Mouse (Mus musculus): ENCODE measurements around the gene Mctp1. TPM values are rescaled to one million over a fixed set of nuclear protein-coding genes. Genes with fewer than 3 reads are reported as not detected.
A peak's percentile ranks its signal among the peaks of the same experiment; 100 is the strongest.
"Not testable (repeated sequence)": the region's sequence is repeated elsewhere in the genome, so short reads cannot be mapped to it uniquely, and the experiment has no call there.

Mctp1 gene
- polyA plus RNA-seq, 1 experiment: 0.44 TPM

DNA sequence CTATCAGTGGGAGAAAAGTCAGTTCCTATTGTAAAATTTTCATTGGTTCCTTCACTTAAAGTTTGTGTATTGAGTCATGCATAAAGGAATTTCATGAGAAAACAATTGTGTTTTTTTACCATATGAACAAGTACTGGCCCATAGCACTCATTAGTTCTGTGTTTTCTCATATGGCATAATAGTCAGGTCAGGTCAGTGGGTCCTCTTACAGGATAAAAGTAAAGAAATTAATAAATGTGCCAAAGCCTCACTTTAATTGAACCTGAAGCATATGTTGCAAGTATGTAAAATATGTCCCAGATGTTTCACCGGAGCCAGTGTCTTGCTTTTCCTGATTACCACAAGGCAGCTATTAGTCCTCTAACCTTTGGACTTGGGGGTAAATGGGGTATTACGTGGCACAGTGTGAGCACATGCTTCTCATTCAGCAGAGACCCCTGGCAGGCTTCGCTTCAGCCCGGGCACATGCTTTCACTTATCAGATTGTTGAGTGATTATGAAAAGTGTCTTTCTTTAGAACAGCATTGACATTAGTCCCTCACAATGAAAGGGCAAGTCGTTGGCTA lies 543.6 kb downstream of the Mctp1 start:
- no peak overlapping the region for H3K27ac ChIP-seq (ENCODE audit: control insufficient read depth, insufficient read depth, low read depth, low read length)
- TF ChIP-seq POLR2A (IDR thresholded peaks at IDR 0.05; ENCODE audit: control insufficient read depth, low read depth, low read length) (no peak), CTCF (IDR thresholded peaks at IDR 0.05; ENCODE audit: control insufficient read depth, insufficient read depth, insufficient replicate concordance, low read depth, low read length) (no peak)
- no peaks in the 10 kb centered on the region for H3K27me3 ChIP-seq (ENCODE audit: control insufficient read depth, insufficient read depth, low read length)
- H3K4me3 ChIP-seq (ENCODE audit: control insufficient read depth, low read depth, low read length): no peak overlapping the region
- H3K4me1 ChIP-seq (ENCODE audit: control insufficient read depth, insufficient read depth, low read length): no peaks in the 10 kb centered on the region
- H3K36me3 ChIP-seq (ENCODE audit: control insufficient read depth, insufficient read depth, low read length): no peaks in the 10 kb centered on the region

DNA sequence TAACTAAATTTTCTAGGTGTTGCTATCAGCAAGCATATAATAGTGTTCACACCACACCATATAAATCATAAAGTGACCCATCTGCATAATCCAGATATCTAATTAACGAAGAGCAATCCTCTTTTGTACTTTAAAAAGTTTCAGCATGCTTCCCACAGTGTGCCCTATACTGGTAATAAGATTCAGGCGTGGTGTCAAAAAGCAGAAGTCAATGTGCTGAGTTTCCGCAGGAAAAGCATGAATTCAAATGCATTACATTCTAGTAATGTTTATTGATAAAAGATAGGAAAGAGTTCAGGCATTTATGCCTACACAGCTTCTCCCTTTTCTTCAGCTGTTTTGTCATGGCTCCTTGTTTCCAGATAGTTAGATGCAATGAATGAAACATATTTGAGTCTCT lies 544.8 kb downstream of the Mctp1 start:
- no peaks in the 10 kb centered on the region for H3K36me3 ChIP-seq (ENCODE audit: control insufficient read depth, insufficient read depth, low read length)
- H3K27ac ChIP-seq (ENCODE audit: control insufficient read depth, insufficient read depth, low read depth, low read length): no peak overlapping the region
- no peaks in the 10 kb centered on the region for H3K4me1 ChIP-seq (ENCODE audit: control insufficient read depth, insufficient read depth, low read length)
- H3K27me3 ChIP-seq (ENCODE audit: control insufficient read depth, insufficient read depth, low read length): no peaks in the 10 kb centered on the region
- H3K4me3 ChIP-seq (ENCODE audit: control insufficient read depth, low read depth, low read length): no peak overlapping the region
- no peak for TF ChIP-seq POLR2A (IDR thresholded peaks at IDR 0.05; ENCODE audit: control insufficient read depth, low read depth, low read length)
- TF ChIP-seq CTCF (IDR thresholded peaks at IDR 0.05; ENCODE audit: control insufficient read depth, insufficient read depth, insufficient replicate concordance, low read depth, low read length): no peak

DNA sequence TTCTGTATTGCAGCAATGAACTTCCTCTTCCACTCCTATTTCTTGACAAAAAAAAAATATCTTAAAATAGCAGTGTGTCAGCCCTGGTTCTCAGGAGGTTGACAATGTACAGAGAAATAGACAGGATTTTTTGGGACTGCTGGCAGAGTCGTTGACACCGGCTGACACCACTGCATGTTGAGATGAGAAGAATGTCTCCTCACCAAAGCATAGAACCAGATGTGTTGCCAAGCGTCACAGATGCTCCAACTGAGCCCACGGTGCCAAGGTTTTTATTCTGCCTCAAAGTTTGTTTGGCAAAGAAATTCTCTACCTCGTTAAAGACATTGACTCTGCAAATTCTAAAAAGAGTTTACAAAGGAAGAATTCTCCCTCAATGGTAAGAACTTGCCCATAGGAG lies 548.6 kb downstream of the Mctp1 start:
- no peaks in the 10 kb centered on the region for H3K4me1 ChIP-seq (ENCODE audit: control insufficient read depth, insufficient read depth, low read length)
- TF ChIP-seq POLR2A (IDR thresholded peaks at IDR 0.05; ENCODE audit: control insufficient read depth, low read depth, low read length) (no peak), CTCF (IDR thresholded peaks at IDR 0.05; ENCODE audit: control insufficient read depth, insufficient read depth, insufficient replicate concordance, low read depth, low read length) (no peak)
- no peaks in the 10 kb centered on the region for H3K27me3 ChIP-seq (ENCODE audit: control insufficient read depth, insufficient read depth, low read length)
- H3K4me3 ChIP-seq (ENCODE audit: control insufficient read depth, low read depth, low read length): peak overlapping the region; percentile 40
- no peaks in the 10 kb centered on the region for H3K36me3 ChIP-seq (ENCODE audit: control insufficient read depth, insufficient read depth, low read length)
- no peak overlapping the region for H3K27ac ChIP-seq (ENCODE audit: control insufficient read depth, insufficient read depth, low read depth, low read length)

DNA sequence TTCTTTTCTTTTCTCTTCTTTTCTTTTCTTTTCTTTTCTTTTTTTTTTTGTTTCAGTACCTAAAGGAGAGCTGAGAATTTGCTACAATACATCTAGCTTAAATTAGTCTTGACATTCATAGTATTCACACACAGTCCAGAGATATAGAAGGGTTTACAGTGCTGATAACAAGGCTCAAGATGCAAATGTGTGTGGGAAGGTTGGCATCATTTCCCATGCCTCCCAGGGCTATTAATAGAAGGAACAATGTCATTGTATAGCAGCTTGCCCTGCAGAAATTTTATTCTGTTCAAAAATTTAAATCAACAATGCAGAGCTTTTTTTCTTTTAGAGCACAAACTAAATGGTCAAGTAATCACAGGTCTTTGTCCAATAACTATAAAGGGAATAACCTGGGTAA lies 564.9 kb downstream of the Mctp1 start:
- TF ChIP-seq POLR2A (IDR thresholded peaks at IDR 0.05; ENCODE audit: control insufficient read depth, low read depth, low read length): no peak
- TF ChIP-seq CTCF (IDR thresholded peaks at IDR 0.05; ENCODE audit: control insufficient read depth, insufficient read depth, insufficient replicate concordance, low read depth, low read length): no peak
- H3K27me3 ChIP-seq (ENCODE audit: control insufficient read depth, insufficient read depth, low read length): no peaks in the 10 kb centered on the region
- H3K4me3 ChIP-seq (ENCODE audit: control insufficient read depth, low read depth, low read length): no peak overlapping the region
- H3K36me3 ChIP-seq (ENCODE audit: control insufficient read depth, insufficient read depth, low read length): no peaks in the 10 kb centered on the region
- no peak overlapping the region for H3K27ac ChIP-seq (ENCODE audit: control insufficient read depth, insufficient read depth, low read depth, low read length)
- no peaks in the 10 kb centered on the region for H3K4me1 ChIP-seq (ENCODE audit: control insufficient read depth, insufficient read depth, low read length)

DNA sequence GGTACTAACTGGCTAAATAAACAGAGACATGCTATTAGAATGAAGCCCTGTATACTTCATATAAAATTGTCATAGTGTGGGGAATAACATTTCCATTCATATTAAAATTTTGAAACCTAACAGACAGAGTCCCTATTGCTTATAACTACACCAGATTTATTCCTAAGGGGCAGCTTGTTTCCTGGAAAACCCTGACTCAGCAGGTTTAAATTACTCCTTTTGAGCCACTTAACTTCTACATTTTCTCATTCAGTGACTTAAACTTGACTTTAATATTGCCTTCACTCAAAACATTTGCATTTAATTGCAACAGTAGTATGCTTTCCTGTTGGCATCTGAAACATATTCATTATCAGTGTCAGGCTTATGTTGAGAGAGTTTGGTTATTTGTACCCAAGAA lies 583.3 kb downstream of the Mctp1 start:
- H3K36me3 ChIP-seq (ENCODE audit: control insufficient read depth, insufficient read depth, low read length): no peaks in the 10 kb centered on the region
- no peaks in the 10 kb centered on the region for H3K27me3 ChIP-seq (ENCODE audit: control insufficient read depth, insufficient read depth, low read length)
- no peak overlapping the region for H3K4me3 ChIP-seq (ENCODE audit: control insufficient read depth, low read depth, low read length)
- H3K27ac ChIP-seq (ENCODE audit: control insufficient read depth, insufficient read depth, low read depth, low read length): no peak overlapping the region
- TF ChIP-seq CTCF (IDR thresholded peaks at IDR 0.05; ENCODE audit: control insufficient read depth, insufficient read depth, insufficient replicate concordance, low read depth, low read length) (no peak), POLR2A (IDR thresholded peaks at IDR 0.05; ENCODE audit: control insufficient read depth, low read depth, low read length) (no peak)
- H3K4me1 ChIP-seq (ENCODE audit: control insufficient read depth, insufficient read depth, low read length): no peaks in the 10 kb centered on the region

DNA sequence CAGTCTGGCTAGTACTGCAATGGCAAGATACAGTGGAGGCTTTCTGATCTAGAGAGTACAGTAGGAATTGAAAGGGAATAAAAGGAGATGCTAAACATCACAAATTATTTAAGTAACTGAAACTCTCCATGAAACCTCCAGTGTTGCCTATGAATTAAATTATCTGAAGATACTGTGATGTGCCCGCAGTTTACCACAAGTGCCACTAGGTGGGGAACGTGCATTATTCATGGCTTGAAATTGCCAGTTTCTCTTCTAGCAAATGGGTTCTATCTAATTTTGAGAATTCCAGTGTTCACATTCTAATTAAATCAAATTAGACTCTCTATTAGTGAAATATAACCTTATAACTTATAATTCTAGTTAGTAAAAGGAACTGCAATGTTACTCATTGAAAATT lies 585.1 kb downstream of the Mctp1 start:
- Histone ChIP-seq H3K27me3 (ENCODE audit: control insufficient read depth, insufficient read depth, low read length) (no peaks in the 10 kb centered on the region), H3K27ac (ENCODE audit: control insufficient read depth, insufficient read depth, low read depth, low read length) (no peak overlapping the region)
- TF ChIP-seq POLR2A (IDR thresholded peaks at IDR 0.05; ENCODE audit: control insufficient read depth, low read depth, low read length) (no peak), CTCF (IDR thresholded peaks at IDR 0.05; ENCODE audit: control insufficient read depth, insufficient read depth, insufficient replicate concordance, low read depth, low read length) (no peak; the same call in 1 of the 2 replicates)

DNA sequence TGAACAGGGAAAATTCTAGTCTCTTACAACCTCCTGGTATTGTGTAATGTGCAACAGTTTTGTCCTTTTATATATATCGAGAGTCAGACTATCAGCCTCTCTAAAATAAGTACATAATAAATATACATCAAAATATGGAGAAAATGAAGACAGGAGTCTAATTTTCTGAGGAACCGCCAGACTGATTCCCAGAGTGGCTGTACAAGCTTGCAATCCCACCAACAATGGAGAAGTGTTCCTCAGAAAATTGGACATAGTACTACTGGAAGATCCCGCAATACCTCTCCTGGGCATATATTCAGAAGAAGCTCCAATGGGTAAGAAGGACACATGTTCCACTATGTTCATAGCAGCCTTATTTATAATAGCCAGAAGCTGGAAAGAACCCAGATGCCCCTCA lies 586.7 kb downstream of the Mctp1 start:
- not testable (repeated sequence) for H3K36me3 ChIP-seq (ENCODE audit: control insufficient read depth, insufficient read depth, low read length); H3K27ac ChIP-seq (ENCODE audit: control insufficient read depth, insufficient read depth, low read depth, low read length); H3K27me3 ChIP-seq (ENCODE audit: control insufficient read depth, insufficient read depth, low read length); H3K4me1 ChIP-seq (ENCODE audit: control insufficient read depth, insufficient read depth, low read length); H3K4me3 ChIP-seq (ENCODE audit: control insufficient read depth, low read depth, low read length)

More for the DNA sequence above, 585.1 kb downstream of the Mctp1 start:
- no peaks in the 10 kb centered on the region for H3K36me3 ChIP-seq (ENCODE audit: control insufficient read depth, insufficient read depth, low read length)
- no peaks in the 10 kb centered on the region for H3K4me1 ChIP-seq (ENCODE audit: control insufficient read depth, insufficient read depth, low read length)
- no peak overlapping the region for H3K4me3 ChIP-seq (ENCODE audit: control insufficient read depth, low read depth, low read length)

DNA sequence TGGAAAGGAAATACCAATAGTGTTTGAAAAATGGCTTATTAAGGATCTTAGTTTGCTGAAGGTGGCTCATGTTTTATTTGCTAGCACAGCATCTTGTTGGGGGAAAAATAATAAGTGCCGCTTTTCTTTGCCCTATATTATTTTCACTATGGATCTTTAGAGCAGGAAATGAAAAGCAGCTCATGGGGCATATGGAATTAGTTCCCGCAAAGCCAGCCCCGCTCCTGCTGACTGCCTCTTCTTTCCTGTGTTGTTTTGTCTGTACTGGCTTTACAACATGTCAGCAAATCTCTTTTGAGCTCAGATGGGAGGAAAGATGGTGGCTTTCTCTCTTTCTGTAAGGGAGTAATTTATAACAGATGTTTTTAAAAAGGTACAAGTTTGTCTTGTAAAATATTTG lies 618.3 kb downstream of the Mctp1 start:
- Histone ChIP-seq H3K4me3 (ENCODE audit: control insufficient read depth, low read depth, low read length) (no peak overlapping the region), H3K4me1 (ENCODE audit: control insufficient read depth, insufficient read depth, low read length) (no peaks in the 10 kb centered on the region), H3K27ac (ENCODE audit: control insufficient read depth, insufficient read depth, low read depth, low read length) (no peak overlapping the region), H3K36me3 (ENCODE audit: control insufficient read depth, insufficient read depth, low read length) (no peaks in the 10 kb centered on the region), H3K27me3 (ENCODE audit: control insufficient read depth, insufficient read depth, low read length) (no peaks in the 10 kb centered on the region)
- TF ChIP-seq POLR2A (IDR thresholded peaks at IDR 0.05; ENCODE audit: control insufficient read depth, low read depth, low read length): no peak
- TF ChIP-seq CTCF (IDR thresholded peaks at IDR 0.05; ENCODE audit: control insufficient read depth, insufficient read depth, insufficient replicate concordance, low read depth, low read length): no peak
